Comparison of ENCODE assay signal across 20 mouse cellular contexts in the genomic region with DNA sequence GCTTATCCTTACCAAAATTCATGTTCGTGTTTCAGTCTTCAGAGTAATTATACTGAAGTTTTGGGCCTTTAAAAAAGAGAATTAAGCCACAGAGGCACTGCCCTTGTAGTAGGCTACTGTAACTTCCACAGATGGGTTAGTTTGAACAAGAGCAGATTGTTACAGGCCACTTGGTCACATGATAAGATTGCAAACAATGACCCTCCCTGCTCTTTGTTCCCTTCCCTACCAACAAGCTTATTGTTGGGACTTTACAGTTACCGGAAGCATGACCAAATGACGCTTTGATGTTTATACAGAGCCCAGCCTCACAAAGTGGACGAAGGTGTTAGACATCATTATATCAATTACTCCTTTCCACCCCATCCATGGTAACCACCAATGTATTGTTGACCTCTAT.
DNase-seq lines count a peak whose midpoint lies in the region; ATAC-seq and TF ChIP-seq lines count a peak whose summit lies in the region.
"Had no signal": no experiment of that assay in that cellular context is flagged by ENCODE, and none has a peak within 500 bp of the region (broad histone marks: within the 10 kb centered on the region; RNA-seq: fewer than 3 reads in every experiment).

No protein-coding gene starts in this region.

- DNase-seq in retina, postnatal 1 day = peak; percentile 24
- DNase-seq in retina, embryonic 14.5 days (ENCODE audit: low spot score) = no peak
- peak; percentile 58 for DNase-seq in large intestine, adult 2 months (ENCODE audit: low read depth, low spot score)
- DNase-seq in stomach, postnatal 0 days (ENCODE audit: low spot score) = no peak
- no peak for DNase-seq in left cerebral cortex, adult 11 months (ENCODE audit: low spot score)
- DNase-seq in right cerebral cortex, postnatal 10 days (ENCODE audit: low spot score in 2 of 2) = no peak
- DNase-seq: adrenal gland, adult 2 months; adrenal gland, adult 8-10 months; adrenal gland, postnatal 10 days; adrenal gland, postnatal 14 days; adrenal gland, postnatal 25 days; adrenal gland, postnatal 36 days; B cell, adult 2 months; cerebellum, adult 11 months; cerebellum, adult 11-12 months; cerebellum, adult 18-20 months had no signal

- H3K4me3 ChIP-seq in stomach, postnatal 0 days (ENCODE audit: low read depth, low read length) = no peak overlapping the region

- TF ChIP-seq EP300 in stomach, postnatal 0 days (optimal IDR thresholded peaks at IDR 0.05) = no peak

- no peak overlapping the region for H3K27ac ChIP-seq in stomach, postnatal 0 days (replicated peaks)

- TF ChIP-seq CTCF in stomach, postnatal 0 days (IDR thresholded peaks at IDR 0.05; ENCODE audit: low read depth) = no peak

- no peaks in the 10 kb centered on the region for H3K4me1 ChIP-seq in stomach, postnatal 0 days (replicated peaks; ENCODE audit: control insufficient read depth, insufficient read depth)

- no peaks in the 10 kb centered on the region for H3K36me3 ChIP-seq in stomach, postnatal 0 days (ENCODE audit: control insufficient read depth, insufficient read depth, low read length)
- H3K36me3 ChIP-seq: G1E had no signal

- peak; percentile 82 for ATAC-seq in stomach, postnatal 0 days (ENCODE audit: low FRiP score, low TSS enrichment)
- ATAC-seq: activated CD4-positive, CD25-positive, alpha-beta regulatory T cell, adult 4 months; CD4-positive, CD25-positive, alpha-beta regulatory T cell, adult 4 months; Patski had no signal

- no peak overlapping the region for H3K9ac ChIP-seq in stomach, postnatal 0 days (ENCODE audit: low read length)

- no peaks in the 10 kb centered on the region for H3K27me3 ChIP-seq in stomach, postnatal 0 days (ENCODE audit: control insufficient read depth, insufficient read depth, low read length)
- H3K27me3 ChIP-seq: Patski had no signal

- no peak overlapping the region for H3K4me2 ChIP-seq in stomach, postnatal 0 days (replicated peaks; ENCODE audit: low read depth)

- WGBS in large intestine, adult 2 months = 26% methylated on average over 4 of the region's 4 CpGs
- 66% methylated on average over 4 of the region's 4 CpGs for WGBS in stomach, postnatal 0 days

- no peaks in the 10 kb centered on the region for H3K9me3 ChIP-seq in stomach, postnatal 0 days (ENCODE audit: control insufficient read depth, low read length)

Comparison
In these comparisons a context has a peak if more than half of its experiments do, and no peak if none do; other contexts are left out.
1. DNase-seq: peak in retina, postnatal 1 day (single experiment) and large intestine, adult 2 months (single experiment); none in retina, embryonic 14.5 days (single experiment), stomach, postnatal 0 days (single experiment), left cerebral cortex, adult 11 months (single experiment) and right cerebral cortex, postnatal 10 days (0 of 2).